Mouse (Mus musculus): ENCODE data around the gene Ncan. TPM values are rescaled to one million over a fixed set of nuclear protein-coding genes. Genes with fewer than 3 reads are reported as not detected.

Gene Ncan
- 0.13 and 0.22 TPM in 2 replicates for polyA plus RNA-seq (2015; fragmentation: Nextera tagmentation; extraction: Ambion mirVana)

DNA sequence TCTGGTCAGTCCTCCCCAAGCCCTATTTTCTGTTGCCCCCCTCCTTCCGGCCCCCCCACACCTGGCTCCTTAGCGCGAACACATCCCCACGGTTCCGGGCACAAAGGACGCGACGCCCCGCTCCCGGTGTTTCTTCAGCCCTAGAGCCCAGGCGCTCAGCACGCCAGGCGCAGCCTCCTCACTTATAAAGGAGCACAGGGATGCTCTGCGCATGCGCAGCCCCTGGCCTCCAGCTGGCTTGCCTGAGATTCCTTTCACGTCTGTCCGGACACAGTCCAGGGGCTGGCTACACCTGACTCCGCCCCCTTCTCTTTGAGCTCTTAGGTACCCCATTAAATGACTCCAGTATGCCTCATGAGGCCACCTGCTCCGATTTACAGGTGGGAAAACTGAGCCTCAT, at the start of gene Ncan:
Ncan (minus strand) TSS at position 207 of the 400 bp plus-strand sequence.
- Histone ChIP-seq H3K4me1 (ENCODE audit: control insufficient read depth, insufficient read depth, low read length) (no peaks in the 10 kb centered on the region), H3K27ac (ENCODE audit: low read length) (no peak within 1 kb of the TSS), H3K4me2 (ENCODE audit: low read depth, low read length) (no peak within 1 kb of the TSS; the same call in 1 of the 2 replicates), H3K9me3 (replicated peaks; ENCODE audit: control insufficient read depth, low read length) (no peaks in the 10 kb centered on the region), H3K4me3 (ENCODE audit: low read length) (no peak within 1 kb of the TSS), H3K9ac (ENCODE audit: low read length) (no peak within 1 kb of the TSS), H3K27me3 (ENCODE audit: control insufficient read depth, insufficient read depth, low read length) (peaks cover 54% of the 10 kb centered on the region), H3K36me3 (ENCODE audit: control insufficient read depth, insufficient read depth) (no peaks in the 10 kb centered on the region)
- ATAC-seq (replicated peaks; ENCODE audit: extremely low read depth, insufficient read depth, low FRiP score), result 0 out of 2 replicates have a peak, but pooled peaks have one; percentile 33
- 4% methylated on average over 19 of the region's 19 CpGs for WGBS

GRCm38 (mm10) chr8:70170116-70170515, 49.4 kb upstream of the Ncan start:
- H3K27me3 ChIP-seq (ENCODE audit: control insufficient read depth, insufficient read depth, low read length), result peaks cover 10% of the 10 kb centered on the region
- no peak overlapping the region for H3K27ac ChIP-seq (ENCODE audit: low read length)
- no peaks in the 10 kb centered on the region for H3K9me3 ChIP-seq (replicated peaks; ENCODE audit: control insufficient read depth, low read length)
- peaks cover 22% of the 10 kb centered on the region for H3K4me1 ChIP-seq (ENCODE audit: control insufficient read depth, insufficient read depth, low read length)
- H3K36me3 ChIP-seq (ENCODE audit: control insufficient read depth, insufficient read depth), result no peaks in the 10 kb centered on the region
- H3K9ac ChIP-seq (ENCODE audit: low read length), result no peak overlapping the region
- no peak overlapping the region for H3K4me3 ChIP-seq (ENCODE audit: low read length)
- H3K4me2 ChIP-seq (ENCODE audit: low read depth, low read length), result no peak overlapping the region
- 66% methylated on average over 3 of the region's 3 CpGs for WGBS
- ATAC-seq (replicated peaks; ENCODE audit: extremely low read depth, insufficient read depth, low FRiP score), result no peak

- H3K4me1 ChIP-seq (ENCODE audit: control insufficient read depth, insufficient read depth, low read length), result peaks cover 5% of the 10 kb centered on the region; the same call in 1 of the 2 replicates
- 3% methylated on average over 21 of the region's 21 CpGs for WGBS
- H3K9me3 ChIP-seq (replicated peaks; ENCODE audit: control insufficient read depth, low read length), result no peaks in the 10 kb centered on the region
- H3K4me3 ChIP-seq (ENCODE audit: low read length), result peak overlapping the region; percentile 38
- peak; percentile 73 for ATAC-seq (replicated peaks; ENCODE audit: extremely low read depth, insufficient read depth, low FRiP score)
- H3K27ac ChIP-seq (ENCODE audit: low read length), result no peak overlapping the region
- H3K9ac ChIP-seq (ENCODE audit: low read length), result peak overlapping the region; percentile 49
- no peaks in the 10 kb centered on the region for H3K36me3 ChIP-seq (ENCODE audit: control insufficient read depth, insufficient read depth)
- peak overlapping the region; percentile 66 for H3K4me2 ChIP-seq (ENCODE audit: low read depth, low read length)
- H3K27me3 ChIP-seq (ENCODE audit: control insufficient read depth, insufficient read depth, low read length), result peaks cover 12% of the 10 kb centered on the region
These were observed 45.9 kb upstream of the Ncan start for GRCm38 (mm10) chr8:70166504-70167110.

- Histone ChIP-seq H3K4me3 (ENCODE audit: low read length) (no peak overlapping the region), H3K27ac (ENCODE audit: low read length) (no peak overlapping the region), H3K9ac (ENCODE audit: low read length) (no peak overlapping the region), H3K27me3 (ENCODE audit: control insufficient read depth, insufficient read depth, low read length) (peaks cover 14% of the 10 kb centered on the region), H3K4me2 (ENCODE audit: low read depth, low read length) (no peak overlapping the region), H3K36me3 (ENCODE audit: control insufficient read depth, insufficient read depth) (no peaks in the 10 kb centered on the region), H3K9me3 (replicated peaks; ENCODE audit: control insufficient read depth, low read length) (no peaks in the 10 kb centered on the region), H3K4me1 (ENCODE audit: control insufficient read depth, insufficient read depth, low read length) (peaks cover 2% of the 10 kb centered on the region; the same call in 1 of the 2 replicates)
- WGBS, result 81% methylated on average over 3 of the region's 3 CpGs
- no peak for ATAC-seq (replicated peaks; ENCODE audit: extremely low read depth, insufficient read depth, low FRiP score)
These were observed 42.6 kb upstream of the Ncan start for GRCm38 (mm10) chr8:70163316-70163715.

- no peak overlapping the region for H3K27ac ChIP-seq (ENCODE audit: low read length)
- no peaks in the 10 kb centered on the region for H3K9me3 ChIP-seq (replicated peaks; ENCODE audit: control insufficient read depth, low read length)
- no peaks in the 10 kb centered on the region for H3K36me3 ChIP-seq (ENCODE audit: control insufficient read depth, insufficient read depth)
- ATAC-seq (replicated peaks; ENCODE audit: extremely low read depth, insufficient read depth, low FRiP score), result no peak
- no peak overlapping the region for H3K4me2 ChIP-seq (ENCODE audit: low read depth, low read length)
- peaks cover 5% of the 10 kb centered on the region; the same call in 1 of the 2 replicates for H3K27me3 ChIP-seq (ENCODE audit: control insufficient read depth, insufficient read depth, low read length)
- H3K4me3 ChIP-seq (ENCODE audit: low read length), result no peak overlapping the region
- WGBS, result 53% methylated on average over 13 of the region's 13 CpGs
- H3K4me1 ChIP-seq (ENCODE audit: control insufficient read depth, insufficient read depth, low read length), result peaks cover 2% of the 10 kb centered on the region; the same call in 1 of the 2 replicates
- H3K9ac ChIP-seq (ENCODE audit: low read length), result no peak overlapping the region
These were observed 39.3 kb upstream of the Ncan start for GRCm38 (mm10) chr8:70160015-70160414.

GRCm38 (mm10) chr8:70159211-70159610, 38.5 kb upstream of the Ncan start:
- 87% methylated on average over 4 of the region's 4 CpGs for WGBS
- Histone ChIP-seq H3K4me1 (ENCODE audit: control insufficient read depth, insufficient read depth, low read length) (peaks cover 2% of the 10 kb centered on the region; the same call in 1 of the 2 replicates), H3K27me3 (ENCODE audit: control insufficient read depth, insufficient read depth, low read length) (peaks cover 4% of the 10 kb centered on the region; the same call in 1 of the 2 replicates), H3K4me3 (ENCODE audit: low read length) (no peak overlapping the region), H3K4me2 (ENCODE audit: low read depth, low read length) (no peak overlapping the region), H3K27ac (ENCODE audit: low read length) (no peak overlapping the region), H3K9ac (ENCODE audit: low read length) (no peak overlapping the region), H3K36me3 (ENCODE audit: control insufficient read depth, insufficient read depth) (no peaks in the 10 kb centered on the region), H3K9me3 (replicated peaks; ENCODE audit: control insufficient read depth, low read length) (no peaks in the 10 kb centered on the region)
- ATAC-seq (replicated peaks; ENCODE audit: extremely low read depth, insufficient read depth, low FRiP score), result no peak

GRCm38 (mm10) chr8:70158069-70158853, 37.6 kb upstream of the Ncan start:
- Histone ChIP-seq H3K9me3 (replicated peaks; ENCODE audit: control insufficient read depth, low read length) (no peaks in the 10 kb centered on the region), H3K27me3 (ENCODE audit: control insufficient read depth, insufficient read depth, low read length) (peaks cover 4% of the 10 kb centered on the region; the same call in 1 of the 2 replicates), H3K4me1 (ENCODE audit: control insufficient read depth, insufficient read depth, low read length) (peaks cover 2% of the 10 kb centered on the region; the same call in 1 of the 2 replicates), H3K9ac (ENCODE audit: low read length) (peak overlapping the region; percentile 62), H3K4me3 (ENCODE audit: low read length) (peak overlapping the region; percentile 50), H3K4me2 (ENCODE audit: low read depth, low read length) (peak overlapping the region; percentile 72), H3K36me3 (ENCODE audit: control insufficient read depth, insufficient read depth) (no peaks in the 10 kb centered on the region), H3K27ac (ENCODE audit: low read length) (no peak overlapping the region)
- 11% methylated on average over 40 of the region's 40 CpGs for WGBS
- ATAC-seq (replicated peaks; ENCODE audit: extremely low read depth, insufficient read depth, low FRiP score), result peak; percentile 81

DNA sequence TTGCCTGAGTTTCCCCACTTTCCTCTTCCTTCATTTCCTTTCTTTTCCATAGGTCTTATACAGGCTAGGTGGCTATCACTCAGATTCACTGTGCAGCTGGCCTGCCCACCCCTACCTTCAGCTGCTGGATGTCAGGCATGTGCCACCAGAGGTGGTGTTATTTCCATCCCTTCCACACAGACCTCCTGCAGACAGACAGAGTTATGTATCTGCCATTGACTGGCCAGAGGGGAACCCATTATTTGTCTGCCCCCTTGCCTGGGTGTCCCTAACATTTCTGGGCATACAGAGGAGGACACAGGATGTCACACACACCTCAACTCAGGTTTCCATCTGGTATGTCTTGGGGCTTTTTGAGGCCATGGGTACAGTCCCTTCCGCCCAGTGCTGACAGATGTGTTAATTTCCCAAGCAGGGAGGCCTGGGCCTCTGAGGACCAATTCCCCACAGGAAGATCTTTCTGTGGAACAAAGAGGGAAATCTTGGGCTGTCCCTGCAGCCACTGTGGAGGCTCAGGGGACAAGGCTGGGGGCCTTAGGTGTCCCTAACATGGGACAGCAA, 36.6 kb upstream of the Ncan start:
- Histone ChIP-seq H3K4me3 (ENCODE audit: low read length) (no peak overlapping the region), H3K9ac (ENCODE audit: low read length) (no peak overlapping the region), H3K4me2 (ENCODE audit: low read depth, low read length) (no peak overlapping the region), H3K27ac (ENCODE audit: low read length) (no peak overlapping the region), H3K4me1 (ENCODE audit: control insufficient read depth, insufficient read depth, low read length) (peaks cover 6% of the 10 kb centered on the region), H3K36me3 (ENCODE audit: control insufficient read depth, insufficient read depth) (no peaks in the 10 kb centered on the region), H3K27me3 (ENCODE audit: control insufficient read depth, insufficient read depth, low read length) (peaks cover 4% of the 10 kb centered on the region; the same call in 1 of the 2 replicates), H3K9me3 (replicated peaks; ENCODE audit: control insufficient read depth, low read length) (no peaks in the 10 kb centered on the region)
- ATAC-seq (replicated peaks; ENCODE audit: extremely low read depth, insufficient read depth, low FRiP score), result no peak
- WGBS, result 88% methylated on average over 1 of the region's 1 CpGs

All from heart, embryonic 16.5 days (tissue).